Mouse (Mus musculus): Measurements from ENCODE around the gene Dnajc13. TPM values are rescaled to one million over a fixed set of nuclear protein-coding genes. Genes with fewer than 3 reads are reported as not detected.

Gene Dnajc13
- polyA plus RNA-seq, 1 experiment from 2014 or later = 23.4 TPM

- Histone ChIP-seq H3K36me3 (ENCODE audit: insufficient read depth, low read length) (no peaks in the 10 kb centered on the region), H3K9ac (replicated peaks; ENCODE audit: low read length) (0 out of 2 replicates have a peak overlapping the region, but pooled peaks have one; percentile 35), H3K27ac (ENCODE audit: low read length) (no peak overlapping the region), H3K4me3 (ENCODE audit: low read length) (no peak overlapping the region), H3K9me3 (ENCODE audit: low read length) (no peaks in the 10 kb centered on the region), H3K27me3 (ENCODE audit: insufficient read depth, low read length) (no peaks in the 10 kb centered on the region), H3K4me1 (ENCODE audit: insufficient read depth, low read length) (peaks cover 25% of the 10 kb centered on the region), H3K4me2 (replicated peaks; ENCODE audit: low read depth, low read length) (peak overlapping the region; percentile 84)
- no peak for ATAC-seq (ENCODE audit: low FRiP score, low TSS enrichment)
- 37% methylated on average over 4 of the region's 4 CpGs for WGBS
Observed at GRCm38 (mm10) chr9:104260306-104260705, 2.4 kb downstream of the Dnajc13 start.

- H3K4me3 ChIP-seq (ENCODE audit: low read length) = no peak overlapping the region
- H3K4me2 ChIP-seq (replicated peaks; ENCODE audit: low read depth, low read length) = no peak overlapping the region
- ATAC-seq (ENCODE audit: low FRiP score, low TSS enrichment) = no peak
- H3K27me3 ChIP-seq (ENCODE audit: insufficient read depth, low read length) = no peaks in the 10 kb centered on the region
- H3K27ac ChIP-seq (ENCODE audit: low read length) = no peak overlapping the region
- H3K9me3 ChIP-seq (ENCODE audit: low read length) = no peaks in the 10 kb centered on the region
- no peak overlapping the region for H3K9ac ChIP-seq (replicated peaks; ENCODE audit: low read length)
- peaks cover 14% of the 10 kb centered on the region for H3K4me1 ChIP-seq (ENCODE audit: insufficient read depth, low read length)
- WGBS = 88% methylated on average over 2 of the region's 2 CpGs
- no peaks in the 10 kb centered on the region for H3K36me3 ChIP-seq (ENCODE audit: insufficient read depth, low read length)
Observed at GRCm38 (mm10) chr9:104256085-104256484, 6.6 kb downstream of the Dnajc13 start.

- H3K4me3 ChIP-seq (ENCODE audit: low read length) = no peak overlapping the region
- peaks cover 6% of the 10 kb centered on the region; the same call in 1 of the 2 replicates for H3K4me1 ChIP-seq (ENCODE audit: insufficient read depth, low read length)
- 54% methylated on average over 9 of the region's 9 CpGs for WGBS
- H3K27ac ChIP-seq (ENCODE audit: low read length) = no peak overlapping the region
- no peaks in the 10 kb centered on the region for H3K27me3 ChIP-seq (ENCODE audit: insufficient read depth, low read length)
- no peak overlapping the region for H3K4me2 ChIP-seq (replicated peaks; ENCODE audit: low read depth, low read length)
- ATAC-seq (ENCODE audit: low FRiP score, low TSS enrichment) = peak; percentile 85
- no peak overlapping the region for H3K9ac ChIP-seq (replicated peaks; ENCODE audit: low read length)
- H3K36me3 ChIP-seq (ENCODE audit: insufficient read depth, low read length) = no peaks in the 10 kb centered on the region
- no peaks in the 10 kb centered on the region for H3K9me3 ChIP-seq (ENCODE audit: low read length)
Observed at GRCm38 (mm10) chr9:104254408-104255180, 8.1 kb downstream of the Dnajc13 start.

- H3K27ac ChIP-seq (ENCODE audit: low read length) = no peak overlapping the region
- H3K4me1 ChIP-seq (ENCODE audit: insufficient read depth, low read length) = peaks cover 6% of the 10 kb centered on the region
- H3K27me3 ChIP-seq (ENCODE audit: insufficient read depth, low read length) = no peaks in the 10 kb centered on the region
- H3K4me3 ChIP-seq (ENCODE audit: low read length) = no peak overlapping the region
- H3K36me3 ChIP-seq (ENCODE audit: insufficient read depth, low read length) = no peaks in the 10 kb centered on the region
- H3K9ac ChIP-seq (replicated peaks; ENCODE audit: low read length) = no peak overlapping the region
- H3K9me3 ChIP-seq (ENCODE audit: low read length) = no peaks in the 10 kb centered on the region
- no peak overlapping the region for H3K4me2 ChIP-seq (replicated peaks; ENCODE audit: low read depth, low read length)
- ATAC-seq (ENCODE audit: low FRiP score, low TSS enrichment) = no peak
- 91% methylated on average over 3 of the region's 3 CpGs for WGBS
Observed at GRCm38 (mm10) chr9:104252637-104253036, 10.1 kb downstream of the Dnajc13 start.

GRCm38 (mm10) chr9:104251687-104252086 is 11.0 kb downstream of the Dnajc13 start:
- Histone ChIP-seq H3K27me3 (ENCODE audit: insufficient read depth, low read length) (no peaks in the 10 kb centered on the region), H3K4me2 (replicated peaks; ENCODE audit: low read depth, low read length) (no peak overlapping the region), H3K4me3 (ENCODE audit: low read length) (no peak overlapping the region), H3K9me3 (ENCODE audit: low read length) (no peaks in the 10 kb centered on the region), H3K9ac (replicated peaks; ENCODE audit: low read length) (no peak overlapping the region), H3K27ac (ENCODE audit: low read length) (no peak overlapping the region), H3K36me3 (ENCODE audit: insufficient read depth, low read length) (no peaks in the 10 kb centered on the region), H3K4me1 (ENCODE audit: insufficient read depth, low read length) (peaks cover 12% of the 10 kb centered on the region)
- ATAC-seq (ENCODE audit: low FRiP score, low TSS enrichment) = no peak
- 86% methylated on average over 4 of the region's 4 CpGs for whole genome bisulfite sequencing

GRCm38 (mm10) chr9:104251111-104251510 is 11.6 kb downstream of the Dnajc13 start:
- Histone ChIP-seq H3K27me3 (ENCODE audit: insufficient read depth, low read length) (no peaks in the 10 kb centered on the region), H3K9ac (replicated peaks; ENCODE audit: low read length) (no peak overlapping the region), H3K4me2 (replicated peaks; ENCODE audit: low read depth, low read length) (no peak overlapping the region), H3K36me3 (ENCODE audit: insufficient read depth, low read length) (0 out of 2 replicates have a peak, but pooled peaks cover under 1% of the 10 kb centered on the region), H3K4me3 (ENCODE audit: low read length) (no peak overlapping the region), H3K27ac (ENCODE audit: low read length) (no peak overlapping the region), H3K9me3 (ENCODE audit: low read length) (no peaks in the 10 kb centered on the region), H3K4me1 (ENCODE audit: insufficient read depth, low read length) (peaks cover 12% of the 10 kb centered on the region)
- 42% methylated on average over 8 of the region's 8 CpGs for WGBS
- no peak for ATAC-seq (ENCODE audit: low FRiP score, low TSS enrichment)

- H3K36me3 ChIP-seq (ENCODE audit: insufficient read depth, low read length) = peaks cover 7% of the 10 kb centered on the region; the same call in 1 of the 2 replicates
- no peak overlapping the region for H3K4me2 ChIP-seq (replicated peaks; ENCODE audit: low read depth, low read length)
- H3K9me3 ChIP-seq (ENCODE audit: low read length) = no peaks in the 10 kb centered on the region
- H3K9ac ChIP-seq (replicated peaks; ENCODE audit: low read length) = no peak overlapping the region
- H3K27ac ChIP-seq (ENCODE audit: low read length) = no peak overlapping the region
- H3K4me3 ChIP-seq (ENCODE audit: low read length) = no peak overlapping the region
- no peak for ATAC-seq (ENCODE audit: low FRiP score, low TSS enrichment)
- peaks cover 12% of the 10 kb centered on the region for H3K4me1 ChIP-seq (ENCODE audit: insufficient read depth, low read length)
- WGBS = 46% methylated on average over 6 of the region's 6 CpGs
- H3K27me3 ChIP-seq (ENCODE audit: insufficient read depth, low read length) = no peaks in the 10 kb centered on the region
Observed at GRCm38 (mm10) chr9:104247307-104247987, 15.3 kb downstream of the Dnajc13 start.

- no peak overlapping the region for H3K4me3 ChIP-seq (ENCODE audit: low read length)
- H3K4me2 ChIP-seq (replicated peaks; ENCODE audit: low read depth, low read length) = no peak overlapping the region
- no peaks in the 10 kb centered on the region for H3K9me3 ChIP-seq (ENCODE audit: low read length)
- no peak overlapping the region for H3K27ac ChIP-seq (ENCODE audit: low read length)
- ATAC-seq (ENCODE audit: low FRiP score, low TSS enrichment) = no peak
- H3K36me3 ChIP-seq (ENCODE audit: insufficient read depth, low read length) = peaks cover 7% of the 10 kb centered on the region; the same call in 1 of the 2 replicates
- no peak overlapping the region for H3K9ac ChIP-seq (replicated peaks; ENCODE audit: low read length)
- WGBS = 72% methylated on average over 9 of the region's 9 CpGs
- peaks cover 9% of the 10 kb centered on the region; the same call in 1 of the 2 replicates for H3K4me1 ChIP-seq (ENCODE audit: insufficient read depth, low read length)
- H3K27me3 ChIP-seq (ENCODE audit: insufficient read depth, low read length) = no peaks in the 10 kb centered on the region
Observed at GRCm38 (mm10) chr9:104243799-104244466, 18.8 kb downstream of the Dnajc13 start.

- ATAC-seq (ENCODE audit: low FRiP score, low TSS enrichment) = no peak
Observed at GRCm38 (mm10) chr9:104240146-104240545, 22.6 kb downstream of the Dnajc13 start.

More at GRCm38 (mm10) chr9:104240146-104240545, 22.6 kb downstream of the Dnajc13 start:
- Histone ChIP-seq H3K27ac (ENCODE audit: low read length) (no peak overlapping the region), H3K4me1 (ENCODE audit: insufficient read depth, low read length) (0 out of 2 replicates have a peak, but pooled peaks cover 3% of the 10 kb centered on the region), H3K4me3 (ENCODE audit: low read length) (no peak overlapping the region), H3K4me2 (replicated peaks; ENCODE audit: low read depth, low read length) (no peak overlapping the region), H3K9me3 (ENCODE audit: low read length) (no peaks in the 10 kb centered on the region), H3K9ac (replicated peaks; ENCODE audit: low read length) (no peak overlapping the region), H3K36me3 (ENCODE audit: insufficient read depth, low read length) (peaks cover 17% of the 10 kb centered on the region; the same call in 1 of the 2 replicates), H3K27me3 (ENCODE audit: insufficient read depth, low read length) (no peaks in the 10 kb centered on the region)
- WGBS = 79% methylated on average over 7 of the region's 7 CpGs

Measured in kidney, embryonic 16.5 days (tissue).